Mouse (Mus musculus) 416B (cell line): ENCODE data around the gene Hpn.

Experiments used
- DNase-seq: peaks from one replicate; pipeline ENCODE4 v3.0.0; 2011; ENCODE audit warnings: low read depth

The Hpn gene

GRCm38 (mm10) chr7:31115182-31115581, at the start of gene Hpn:
Gene Hpn, minus strand, starts transcription at chr7:31115290.
- DNase-seq: no peak

- peak; percentile 55 for DNase-seq
Measured at GRCm38 (mm10) chr7:31164748-31165147, 49.7 kb upstream of the Hpn start.

GRCm38 (mm10) chr7:31163666-31164577, 48.8 kb upstream of the Hpn start:
- DNase-seq: no peak

GRCm38 (mm10) chr7:31162324-31162723, 47.2 kb upstream of the Hpn start:
- DNase-seq: no peak

- no peak for DNase-seq
Measured at GRCm38 (mm10) chr7:31161831-31162230, 46.7 kb upstream of the Hpn start.

GRCm38 (mm10) chr7:31161246-31161645, 46.2 kb upstream of the Hpn start:
- DNase-seq: no peak

GRCm38 (mm10) chr7:31160763-31161162, 45.7 kb upstream of the Hpn start:
- peak; percentile 96 for DNase-seq

GRCm38 (mm10) chr7:31156034-31156928, 41.2 kb upstream of the Hpn start:
- DNase-seq: peak; percentile 82

- peak; percentile 49 for DNase-seq
Measured at GRCm38 (mm10) chr7:31155296-31156033, 40.4 kb upstream of the Hpn start, which contains the start of gene Gramd1a. Gene Gramd1a, minus strand, starts transcription at chr7:31155896.

GRCm38 (mm10) chr7:31153536-31154320, 38.6 kb upstream of the Hpn start:
- no peak for DNase-seq

- peak; percentile 86 for DNase-seq
Measured at GRCm38 (mm10) chr7:31151301-31152241, 36.5 kb upstream of the Hpn start.

- peak; percentile 90 for DNase-seq
Measured at GRCm38 (mm10) chr7:31150566-31151300, 35.6 kb upstream of the Hpn start.

GRCm38 (mm10) chr7:31149751-31150565, 34.9 kb upstream of the Hpn start:
- DNase-seq: peak; percentile 67

GRCm38 (mm10) chr7:31149271-31149670, 34.2 kb upstream of the Hpn start:
- DNase-seq: no peak

GRCm38 (mm10) chr7:31148756-31149155, 33.7 kb upstream of the Hpn start:
- peak; percentile 86 for DNase-seq

GRCm38 (mm10) chr7:31148086-31148485, 33.0 kb upstream of the Hpn start:
- peak; percentile 52 for DNase-seq

- DNase-seq: no peak
Measured at GRCm38 (mm10) chr7:31145596-31146160, 30.6 kb upstream of the Hpn start.

GRCm38 (mm10) chr7:31144886-31145285, 29.8 kb upstream of the Hpn start:
- peak; percentile 51 for DNase-seq
